Mouse (Mus musculus) midbrain, embryonic 11.5 days (tissue): ENCODE measurements around the gene Keg1. TPM values are rescaled to one million over a fixed set of nuclear protein-coding genes. Genes with fewer than 3 reads are reported as not detected.

ENCODE experiments used
- ATAC-seq: fragments of 200-750 bp; cut with Nextera tagmentation; 2 replicates; pipeline ENCODE4 v1.8.0; 2017; ENCODE audit warnings: moderate TSS enrichment, moderate library complexity; ENCODE audit not compliant: low FRiP score
- DNase-seq: peaks from one replicate; pipeline ENCODE4 v3.0.0; 2015; ENCODE audit warnings: low spot score; ENCODE audit errors: missing footprints
- H3K27ac ChIP-seq: fragments of 300-500 bp; sonication (generic); 2 replicates; pipeline ENCODE4 v1.5.1; 2014; ENCODE audit warnings: low read depth, low read length
- H3K27me3 ChIP-seq: fragments of 300-500 bp; sonication (generic); 2 replicates; pipeline ENCODE4 v1.6.1; 2014; ENCODE audit warnings: mild to moderate bottlenecking, low read length, moderate library complexity, mixed read lengths; ENCODE audit not compliant: control insufficient read depth, insufficient read depth
- H3K36me3 ChIP-seq: fragments of 300-500 bp; sonication (generic); 2 replicates; pipeline ENCODE4 v1.6.1; 2014; ENCODE audit warnings: mild to moderate bottlenecking, low read length, moderate library complexity, mixed read lengths; ENCODE audit not compliant: control insufficient read depth, insufficient read depth
- H3K4me1 ChIP-seq: fragments of 300-500 bp; sonication (generic); 2 replicates; pipeline ENCODE4 v1.6.1; 2014; ENCODE audit warnings: low read length; ENCODE audit not compliant: control insufficient read depth, insufficient read depth
- H3K4me2 ChIP-seq: fragments of 300-500 bp; sonication (generic); 2 replicates; pipeline ENCODE4 v1.6.1; 2014; ENCODE audit warnings: mild to moderate bottlenecking, moderate library complexity
- H3K4me3 ChIP-seq: fragments of 300-500 bp; sonication (generic); 2 replicates; pipeline ENCODE4 v1.5.1; 2014; ENCODE audit warnings: low read depth, low read length
- H3K9ac ChIP-seq: fragments of 300-500 bp; sonication (generic); 2 replicates; pipeline ENCODE4 v1.6.1; 2014; ENCODE audit warnings: low read length
- H3K9me3 ChIP-seq: fragments of 300-500 bp; sonication (generic); 2 replicates; pipeline ENCODE4 v1.6.1; 2016; ENCODE audit warnings: low read length; ENCODE audit not compliant: control insufficient read depth
- WGBS: fragments of 180-500 bp; shearing (Covaris S2); extraction: QIAGEN DNeasy Blood & Tissue Kit; methylation state at CpG from one replicate; pipeline ENCODE4 v1.1.7; 2014; 5-methylcytosine and 5-hydroxymethylcytosine counted together
- polyA plus RNA-seq: library from polyadenylated mRNA; unstranded; fragments of >200 nt; fragmentation: Nextera tagmentation; extraction: Ambion mirVana; gene quantifications from 2 replicates; pipeline ENCODE4 v1.2.1, GENCODE M21; 2014

The Keg1 gene
- polyA plus RNA-seq, 1 experiment from 2014 or later = not detected

DNA sequence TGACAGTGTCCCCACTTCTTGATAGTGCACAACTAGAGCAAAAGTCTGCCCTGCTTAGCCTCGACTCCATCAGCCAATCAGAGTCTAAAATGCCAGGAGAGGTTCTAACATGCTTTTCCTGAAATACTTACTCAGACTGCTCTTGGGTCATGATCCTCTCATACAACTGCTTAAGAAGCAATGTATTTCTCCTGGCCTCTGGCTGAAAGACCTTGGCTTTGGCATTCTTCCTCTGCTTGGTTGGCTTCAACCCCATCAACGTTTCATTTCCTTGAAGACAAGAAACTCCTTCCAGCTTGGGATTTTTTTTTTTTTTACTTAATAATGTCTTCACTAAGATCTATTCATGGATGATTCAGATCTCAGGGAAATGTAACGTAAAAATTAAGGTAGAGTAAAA is 60.7 kb downstream of the Keg1 start:
- Histone ChIP-seq H3K36me3 (no peaks in the 10 kb centered on the region), H3K9ac (no peak overlapping the region), H3K4me3 (no peak overlapping the region), H3K9me3 (no peaks in the 10 kb centered on the region), H3K4me2 (no peak overlapping the region), H3K27ac (no peak overlapping the region), H3K4me1 (no peaks in the 10 kb centered on the region), H3K27me3 (no peaks in the 10 kb centered on the region)
- DNase-seq (no peak), ATAC-seq (no peak)
- WGBS = 75% methylated on average over 3 of the region's 3 CpGs

DNA sequence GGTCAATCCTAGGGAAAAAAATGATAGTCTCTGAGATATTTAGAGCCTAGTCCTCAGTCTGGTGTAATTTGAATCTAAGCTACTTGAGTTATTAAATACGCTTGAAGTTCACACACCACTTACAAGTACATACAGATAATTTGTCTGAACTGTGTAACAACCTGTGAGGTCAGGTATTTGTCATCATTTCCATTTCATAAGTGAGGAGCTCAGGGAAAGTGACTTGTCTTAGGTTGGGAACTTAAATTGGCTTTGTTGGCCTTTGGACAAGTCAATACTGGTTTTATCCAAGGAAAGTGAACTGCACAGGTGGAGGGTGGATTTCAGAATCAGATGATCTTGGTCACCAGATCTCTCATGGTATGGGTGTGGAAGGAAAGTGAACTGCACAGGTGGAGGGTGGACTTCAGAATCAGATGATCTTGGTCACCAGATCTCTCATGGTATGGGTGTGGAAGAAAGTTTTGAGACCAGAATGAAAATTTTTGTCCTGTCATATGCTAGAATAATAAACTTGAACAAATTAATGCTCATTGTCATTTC is 63.4 kb downstream of the Keg1 start:
- Histone ChIP-seq H3K27ac (no peak overlapping the region), H3K9me3 (no peaks in the 10 kb centered on the region), H3K9ac (no peak overlapping the region), H3K4me3 (no peak overlapping the region), H3K4me1 (no peaks in the 10 kb centered on the region), H3K27me3 (no peaks in the 10 kb centered on the region), H3K36me3 (peaks cover 4% of the 10 kb centered on the region), H3K4me2 (no peak overlapping the region)
- ATAC-seq (no peak), DNase-seq (no peak)
- WGBS = 89% methylated on average over 1 of the region's 1 CpGs

GRCm38 (mm10) chr19:12759656-12760055 is 64.1 kb downstream of the Keg1 start:
- Histone ChIP-seq H3K9me3 (no peaks in the 10 kb centered on the region), H3K4me3 (no peak overlapping the region), H3K9ac (no peak overlapping the region), H3K27me3 (no peaks in the 10 kb centered on the region), H3K27ac (no peak overlapping the region), H3K36me3 (peaks cover 6% of the 10 kb centered on the region), H3K4me2 (no peak overlapping the region), H3K4me1 (no peaks in the 10 kb centered on the region)
- 61% methylated on average over 2 of the region's 2 CpGs for WGBS
- DNase-seq (no peak), ATAC-seq (no peak)

GRCm38 (mm10) chr19:12762212-12763130 is 66.9 kb downstream of the Keg1 start:
- no peak for ATAC-seq

GRCm38 (mm10) chr19:12765308-12765707 is 69.7 kb downstream of the Keg1 start, which contains the start of gene Cntf:
Gene Cntf, minus strand, starts transcription at chr19:12765632.
- no peak within 1 kb of the TSS for H3K9ac ChIP-seq
- no peak within 1 kb of the TSS for H3K4me2 ChIP-seq
- H3K4me1 ChIP-seq = no peaks in the 10 kb centered on the region
- 68% methylated on average over 7 of the region's 7 CpGs for WGBS
- peaks cover 18% of the 10 kb centered on the region for H3K36me3 ChIP-seq
- no peaks in the 10 kb centered on the region for H3K27me3 ChIP-seq
- no peak within 1 kb of the TSS for H3K27ac ChIP-seq
- ATAC-seq (no peak), DNase-seq (no peak)
- H3K4me3 ChIP-seq = no peak within 1 kb of the TSS
- H3K9me3 ChIP-seq = no peaks in the 10 kb centered on the region

More at GRCm38 (mm10) chr19:12762212-12763130, 66.9 kb downstream of the Keg1 start:
- Histone ChIP-seq H3K4me2 (no peak overlapping the region), H3K9me3 (no peaks in the 10 kb centered on the region), H3K27ac (no peak overlapping the region), H3K9ac (no peak overlapping the region), H3K36me3 (peaks cover 6% of the 10 kb centered on the region), H3K27me3 (no peaks in the 10 kb centered on the region), H3K4me1 (no peaks in the 10 kb centered on the region), H3K4me3 (no peak overlapping the region)
- no peak for DNase-seq
- 66% methylated on average over 2 of the region's 2 CpGs for WGBS

Other genes starting within 250 kb of the Keg1 start
- 0.90 and 1.1 TPM in 2 replicates for gene Mpeg1, start 235.0 kb upstream of the Keg1 start, polyA plus RNA-seq
- 62.0 and 64.3 TPM in 2 replicates for gene Dtx4, start 194.3 kb upstream of the Keg1 start, polyA plus RNA-seq
- gene Fam111a, start 150.0 kb upstream of the Keg1 start, polyA plus RNA-seq = 27.4 and 31.1 TPM in 2 replicates
- gene Gm4952, start 95.8 kb upstream of the Keg1 start, polyA plus RNA-seq = not detected in 2 replicates
- not detected in 2 replicates for gene Glyat, start 62.5 kb upstream of the Keg1 start, polyA plus RNA-seq
- gene Olfr1442, start 25.3 kb upstream of the Keg1 start, polyA plus RNA-seq = not detected in 2 replicates
- gene Olfr1443, start 17.7 kb upstream of the Keg1 start, polyA plus RNA-seq = not detected in 2 replicates
- gene Cntf, start 69.8 kb downstream of the Keg1 start, polyA plus RNA-seq = 0.36 and 0.91 TPM in 2 replicates
- 13.1 and 13.2 TPM in 2 replicates for gene Zfp91, start 100.3 kb downstream of the Keg1 start, polyA plus RNA-seq
- 0.92 and 1.2 TPM in 2 replicates for gene Lpxn, start 100.4 kb downstream of the Keg1 start, polyA plus RNA-seq
- gene Gm5244, start 150.9 kb downstream of the Keg1 start, polyA plus RNA-seq = not detected in 2 replicates
- not detected in 2 replicates for gene Olfr1444, start 161.5 kb downstream of the Keg1 start, polyA plus RNA-seq
- gene Olfr1445, start 188.1 kb downstream of the Keg1 start, polyA plus RNA-seq = not detected in 2 replicates
- gene Olfr1446, start 197.7 kb downstream of the Keg1 start, polyA plus RNA-seq = not detected in 2 replicates
- not detected in 2 replicates for gene Olfr1447, start 208.0 kb downstream of the Keg1 start, polyA plus RNA-seq
- gene Olfr1448, start 228.6 kb downstream of the Keg1 start, polyA plus RNA-seq = not detected in 2 replicates
- not detected in 2 replicates for gene Olfr1449, start 235.1 kb downstream of the Keg1 start, polyA plus RNA-seq